Mouse (Mus musculus) neutrophil, adult 59 days (primary cell): Measurements from ENCODE around the gene Atad3a. TPM values are rescaled to one million over a fixed set of nuclear protein-coding genes. Genes with fewer than 3 reads are reported as not detected.

Source experiments
- total RNA-seq, 2 experiments: library from RNA; stranded (reverse); gene quantifications; 1 replicate in 1 of 2; 2 replicates in 1 of 2; pipeline ENCODE4 v1.2.4; 2023

The Atad3a gene
- total RNA-seq, result 10 to 100 TPM; 10.7 to 13.0 TPM

GRCm38 (mm10) chr4:155760613-155761355 is at the start of gene Atad3a:
Atad3a (minus strand) TSS chr4:155761093.

GRCm38 (mm10) chr4:155802741-155803339 is 41.9 kb upstream of the Atad3a start, which contains the start of gene Mrpl20:
Mrpl20 (plus strand) TSS chr4:155802878.

GRCm38 (mm10) chr4:155790021-155790489 is 29.2 kb upstream of the Atad3a start, which contains the start of gene Ankrd65:
Ankrd65 (plus strand) TSS chr4:155790439.

GRCm38 (mm10) chr4:155785819-155786218 is 24.9 kb upstream of the Atad3a start, which contains the start of gene Tmem88b:
Tmem88b (minus strand) TSS chr4:155785874.

GRCm38 (mm10) chr4:155774280-155774754 is 13.4 kb upstream of the Atad3a start, which contains the start of gene Vwa1:
Vwa1 (minus strand) TSS chr4:155774698.

GRCm38 (mm10) chr4:155734350-155734941 is 26.4 kb downstream of the Atad3a start, which contains the start of gene Tmem240:
Tmem240 (plus strand) TSS chr4:155734800.

GRCm38 (mm10) chr4:155704721-155705591 is 55.9 kb downstream of the Atad3a start, which contains the start of gene Ssu72:
Ssu72 (plus strand) TSS chr4:155704800.

GRCm38 (mm10) chr4:155694111-155694481 is 66.8 kb downstream of the Atad3a start, which contains the start of gene Fndc10:
Fndc10 (plus strand) TSS chr4:155694342.

Other genes with a start within 250 kb of the Atad3a start
- gene Nadk, start 198.7 kb downstream of the Atad3a start, total RNA-seq, result 100 to 1,000 TPM; 370 to 381 TPM
- gene Slc35e2, start 159.7 kb downstream of the Atad3a start, total RNA-seq, result 10 to 100 TPM; 15.3 to 15.9 TPM
- gene Cdk11b, start 136.2 kb downstream of the Atad3a start, total RNA-seq, result 100 to 1,000 TPM; 142 to 143 TPM
- not detected for gene Gm10563, start 115.7 kb downstream of the Atad3a start, total RNA-seq
- 1 to 10 TPM in 1 of 2 experiments, under 1 TPM in 1; 0.64 to 1.2 TPM for gene Mmp23, start 107.7 kb downstream of the Atad3a start, total RNA-seq
- 10 to 100 TPM; 37.6 to 40.6 TPM for gene Mib2, start 91.9 kb downstream of the Atad3a start, total RNA-seq
- under 1 TPM; 0.90 to 1.00 TPM for gene Fndc10, start 66.8 kb downstream of the Atad3a start, total RNA-seq
- gene Ssu72, start 56.3 kb downstream of the Atad3a start, total RNA-seq, result 10 to 100 TPM; 95.1 to 95.2 TPM
- gene Tmem240, start 26.3 kb downstream of the Atad3a start, total RNA-seq, result under 1 TPM; 0.44 to 0.51 TPM
- not detected for gene Vwa1, start 13.6 kb upstream of the Atad3a start, total RNA-seq
- not detected for gene Tmem88b, start 24.8 kb upstream of the Atad3a start, total RNA-seq
- under 1 TPM in 1 of 2 experiments, not detected in 1; 0.40 TPM for gene Ankrd65, start 29.3 kb upstream of the Atad3a start, total RNA-seq
- 10 to 100 TPM; 49.7 to 50.7 TPM for gene Mrpl20, start 41.8 kb upstream of the Atad3a start, total RNA-seq
- gene Ccnl2, start 51.4 kb upstream of the Atad3a start, total RNA-seq, result 100 to 1,000 TPM; 131 to 142 TPM
- gene Aurkaip1, start 70.2 kb upstream of the Atad3a start, total RNA-seq, result 100 to 1,000 TPM in 1 of 2 experiments, 10 to 100 TPM in 1; 81.0 to 100 TPM
- under 1 TPM in 1 of 2 experiments, not detected in 1; 0.78 TPM for gene Mxra8, start 78.6 kb upstream of the Atad3a start, total RNA-seq
- 10 to 100 TPM; 49.5 to 53.3 TPM for gene Dvl1, start 86.3 kb upstream of the Atad3a start, total RNA-seq
- gene Tas1r3, start 102.3 kb upstream of the Atad3a start, total RNA-seq, result 1 to 10 TPM; 2.6 to 2.8 TPM
- 10 to 100 TPM; 22.2 TPM for gene Cptp, start 108.3 kb upstream of the Atad3a start, total RNA-seq
- gene Ints11, start 108.5 kb upstream of the Atad3a start, total RNA-seq, result 10 to 100 TPM; 40.0 to 40.7 TPM
- 10 to 100 TPM; 12.2 TPM for gene Pusl1, start 130.7 kb upstream of the Atad3a start, total RNA-seq
- 10 to 100 TPM; 57.0 to 63.5 TPM for gene Acap3, start 130.7 kb upstream of the Atad3a start, total RNA-seq
- 10 to 100 TPM; 85.6 to 91.1 TPM for gene Ube2j2, start 182.7 kb upstream of the Atad3a start, total RNA-seq
- gene C1qtnf12, start 201.2 kb upstream of the Atad3a start, total RNA-seq, result 10 to 100 TPM; 20.5 to 36.9 TPM
- gene B3galt6, start 231.6 kb upstream of the Atad3a start, total RNA-seq, result 1 to 10 TPM; 2.0 to 2.4 TPM
- 100 to 1,000 TPM in 1 of 2 experiments, 10 to 100 TPM in 1; 97.9 to 120 TPM for gene Sdf4, start 231.8 kb upstream of the Atad3a start, total RNA-seq